Mouse (Mus musculus): ENCODE measurements around the gene Diaph2. TPM values are rescaled to one million over a fixed set of nuclear protein-coding genes. Genes with fewer than 3 reads are reported as not detected.

The Diaph2 gene
- total RNA-seq (2015) (71.5 and 75.0 TPM in 2 replicates), total RNA-seq (2017) (33.8 and 36.5 TPM in 2 replicates)

DNA sequence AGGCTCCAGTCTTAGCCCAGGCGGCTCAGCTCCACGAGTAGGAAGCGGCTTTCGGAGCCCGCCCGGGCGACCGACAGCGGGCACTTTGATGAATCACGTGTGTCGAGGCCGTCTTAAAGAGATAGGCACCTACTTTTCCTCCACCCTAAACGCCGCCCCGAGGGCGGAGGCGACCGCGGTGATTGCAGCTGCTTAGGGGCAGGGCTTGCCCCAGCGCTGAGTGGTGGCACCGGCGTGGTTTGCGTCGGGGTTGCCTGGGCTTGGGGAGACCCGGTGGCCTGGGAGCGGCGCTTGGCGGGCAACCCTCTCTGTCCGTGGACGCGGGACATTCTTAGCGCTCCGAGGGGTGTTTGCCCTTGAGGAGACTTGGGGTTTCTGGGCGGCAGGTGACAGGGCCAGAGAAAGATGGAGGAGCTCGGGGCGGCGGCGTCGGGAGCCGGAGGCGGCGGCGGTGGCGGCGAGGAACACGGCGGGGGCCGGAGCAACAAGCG is at the start of gene Diaph2:
Gene Diaph2, plus strand, starts transcription at position 172 of the 491 bp plus-strand sequence.
- ATAC-seq (ENCODE audit: poor library complexity, severe bottlenecking), result peak; percentile 93

DNA sequence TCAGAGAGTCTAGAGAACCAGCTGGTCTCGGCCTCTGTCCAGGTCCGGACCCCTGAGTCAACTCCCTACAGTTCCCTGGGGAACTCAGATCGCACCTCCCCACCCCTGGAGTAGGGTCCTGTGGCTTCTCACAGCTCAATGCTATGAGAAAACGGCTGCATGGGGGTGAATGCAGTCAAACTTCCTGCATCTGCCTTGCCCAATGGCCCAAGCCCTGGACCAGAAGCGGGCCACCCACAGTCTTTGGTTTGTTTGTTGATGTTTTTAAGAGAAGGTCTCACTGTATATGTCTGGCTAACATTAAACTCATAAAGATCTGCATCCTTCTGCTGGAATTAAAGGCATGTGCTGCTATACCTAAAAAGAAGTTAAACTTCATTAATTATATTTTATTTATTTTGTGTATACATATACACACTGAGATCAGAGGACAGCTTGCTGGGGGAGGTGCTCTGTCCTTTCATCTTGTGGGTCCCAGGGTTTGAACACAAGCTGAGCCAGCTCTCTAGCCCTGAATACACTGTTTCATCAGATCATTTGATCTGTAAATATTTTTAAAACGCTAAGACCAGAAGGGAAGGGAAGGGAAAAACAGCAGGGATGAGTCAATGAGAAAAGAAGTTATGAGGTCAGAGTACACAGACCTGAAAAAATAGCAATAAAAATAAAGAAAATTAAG is 47.8 kb upstream of the Diaph2 start:
- ATAC-seq (ENCODE audit: poor library complexity, severe bottlenecking), result no peak

DNA sequence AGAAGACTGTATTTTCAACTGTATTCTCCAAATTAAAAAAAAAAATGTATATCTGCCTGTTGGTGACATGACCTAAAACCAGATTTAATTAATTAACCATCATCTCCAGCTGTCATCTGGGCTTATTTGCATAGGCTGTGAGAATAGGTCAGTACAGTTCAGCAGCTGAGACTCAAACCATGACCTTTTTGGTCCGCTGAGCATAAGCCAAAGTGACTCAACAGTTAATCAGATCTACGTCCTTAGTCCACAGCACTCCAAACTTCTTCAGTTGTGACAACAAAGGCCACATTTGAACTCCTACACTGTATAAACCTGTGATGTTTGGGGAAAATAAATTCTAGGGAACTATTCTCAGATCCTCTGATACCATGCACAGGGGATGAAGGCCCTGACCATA is 39.9 kb upstream of the Diaph2 start:
- no peak for ATAC-seq (ENCODE audit: poor library complexity, severe bottlenecking)

DNA sequence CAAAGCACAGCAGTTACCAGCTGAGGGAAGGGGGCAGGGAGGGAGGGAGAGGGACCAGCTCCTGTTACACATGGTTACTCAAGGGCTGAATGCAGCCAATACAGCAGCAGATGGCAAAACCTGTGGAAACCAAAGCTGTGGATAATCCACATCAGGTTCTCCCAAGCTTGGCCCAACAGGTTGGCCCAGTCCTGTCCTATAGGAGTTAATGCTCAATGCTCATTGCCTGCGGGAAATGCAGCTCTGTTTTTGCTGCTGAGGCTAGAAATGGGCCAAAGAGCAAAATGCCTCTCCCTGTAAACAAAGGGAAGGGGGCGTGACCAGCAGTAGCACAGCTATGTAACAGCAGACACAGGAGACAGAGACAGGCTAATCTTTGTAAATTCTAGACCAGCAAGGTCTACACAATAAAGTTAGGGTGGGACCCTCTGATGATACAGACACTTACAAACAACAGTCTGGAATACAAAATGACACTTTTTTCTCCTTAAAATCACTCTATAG is 20.8 kb upstream of the Diaph2 start:
- ATAC-seq (ENCODE audit: poor library complexity, severe bottlenecking), result no peak

DNA sequence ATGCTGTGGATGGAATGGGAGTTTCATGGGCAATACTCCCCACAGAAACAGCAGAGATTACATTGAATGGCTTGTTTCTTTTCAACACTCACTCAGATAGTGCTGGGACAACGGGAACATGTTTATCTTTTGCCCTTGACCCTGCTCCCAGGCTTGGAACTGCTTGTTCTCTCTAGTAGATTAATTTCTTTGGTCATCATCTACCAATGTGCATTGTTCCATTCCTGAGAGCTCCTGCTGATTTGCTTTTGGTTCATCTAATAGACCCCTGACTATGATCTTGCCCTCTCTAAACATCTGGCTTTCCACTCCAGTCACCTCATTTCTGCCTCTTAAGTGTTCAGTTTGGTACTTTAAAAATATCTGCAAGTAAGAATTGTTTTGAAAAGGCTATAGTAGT is 13.0 kb upstream of the Diaph2 start:
- ATAC-seq (ENCODE audit: poor library complexity, severe bottlenecking), result no peak

DNA sequence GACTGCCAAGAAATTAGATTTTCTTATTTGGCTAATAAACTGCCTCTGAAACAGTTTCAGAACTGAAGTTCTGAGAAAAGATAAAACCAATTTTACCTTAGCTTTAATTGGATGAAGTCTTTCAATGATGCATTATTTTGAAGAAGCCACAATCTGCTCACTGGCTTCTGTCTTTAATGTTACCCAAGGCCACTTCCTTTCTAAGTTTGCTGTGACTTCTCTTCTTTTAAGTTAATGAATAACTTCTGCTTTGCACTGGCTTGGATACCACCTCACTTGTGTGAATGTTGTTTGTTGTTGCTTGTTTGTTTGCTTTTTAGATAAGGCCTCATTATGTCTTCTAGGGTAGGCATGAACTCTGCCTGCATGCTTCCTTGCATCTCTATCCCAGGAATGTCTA is 10.3 kb upstream of the Diaph2 start:
- ATAC-seq (ENCODE audit: poor library complexity, severe bottlenecking), result peak; percentile 84

DNA sequence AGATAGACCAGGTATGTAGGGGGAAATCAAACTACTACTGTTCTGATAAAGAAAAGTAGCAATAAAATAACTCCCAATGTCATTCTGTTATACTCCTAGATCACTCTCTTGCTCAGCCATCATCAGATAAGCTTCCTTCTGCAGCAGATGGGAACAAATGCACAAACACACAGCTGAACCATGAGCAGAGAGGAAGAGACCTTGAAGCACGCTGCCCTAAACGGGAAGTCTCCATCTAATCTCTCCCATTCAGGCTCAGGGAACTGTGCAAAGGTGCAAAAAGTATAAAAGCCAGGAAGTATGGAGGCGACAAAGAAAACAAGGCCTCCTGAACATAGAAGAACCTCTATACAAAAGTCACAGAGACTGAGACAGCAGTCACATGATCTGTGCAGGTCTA is 6.6 kb upstream of the Diaph2 start:
- ATAC-seq (ENCODE audit: poor library complexity, severe bottlenecking), result peak; percentile 43; the same call in 1 of the 2 replicates

DNA sequence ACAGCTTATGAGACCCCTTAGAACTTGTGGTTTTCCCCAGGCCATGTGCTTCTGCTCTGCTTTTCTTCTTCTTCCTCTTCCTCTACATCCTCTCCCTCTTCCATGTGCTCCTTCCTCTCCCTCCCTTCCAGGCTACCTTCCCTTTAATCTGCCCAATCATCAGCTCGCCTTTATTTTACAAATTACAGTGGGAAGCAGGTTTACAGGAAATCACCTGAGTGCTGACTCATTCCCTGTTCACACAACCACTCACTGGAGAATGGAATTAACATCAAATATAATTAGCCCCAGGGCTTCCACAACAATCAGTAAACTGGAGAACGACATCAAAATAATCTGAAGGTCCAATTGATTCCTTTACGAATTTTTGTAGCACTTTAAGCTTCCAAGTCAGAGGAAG is 3.6 kb upstream of the Diaph2 start:
- no peak for ATAC-seq (ENCODE audit: poor library complexity, severe bottlenecking)

DNA sequence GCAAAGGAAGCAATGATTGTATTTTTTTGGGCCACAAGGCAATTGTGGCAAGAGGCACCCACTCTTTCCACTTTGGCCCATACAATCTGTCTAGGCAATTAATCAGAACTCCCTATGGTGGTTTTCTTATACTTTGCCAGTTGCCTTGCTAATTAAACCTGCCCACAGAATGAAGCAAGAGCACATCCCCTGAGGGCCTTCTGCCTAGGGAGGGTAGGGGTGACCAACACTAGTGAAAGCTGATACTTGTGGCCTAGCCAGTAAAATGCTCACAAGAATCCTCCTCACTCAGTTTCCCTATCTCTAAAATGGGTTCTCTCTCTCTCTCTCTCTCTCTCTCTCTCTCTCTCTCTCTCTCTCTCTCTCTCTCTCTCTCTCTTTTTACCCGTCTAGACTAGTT is 440 bp upstream of the Diaph2 start:
- ATAC-seq (ENCODE audit: poor library complexity, severe bottlenecking), result peak; percentile 9; the same call in 1 of the 2 replicates

DNA sequence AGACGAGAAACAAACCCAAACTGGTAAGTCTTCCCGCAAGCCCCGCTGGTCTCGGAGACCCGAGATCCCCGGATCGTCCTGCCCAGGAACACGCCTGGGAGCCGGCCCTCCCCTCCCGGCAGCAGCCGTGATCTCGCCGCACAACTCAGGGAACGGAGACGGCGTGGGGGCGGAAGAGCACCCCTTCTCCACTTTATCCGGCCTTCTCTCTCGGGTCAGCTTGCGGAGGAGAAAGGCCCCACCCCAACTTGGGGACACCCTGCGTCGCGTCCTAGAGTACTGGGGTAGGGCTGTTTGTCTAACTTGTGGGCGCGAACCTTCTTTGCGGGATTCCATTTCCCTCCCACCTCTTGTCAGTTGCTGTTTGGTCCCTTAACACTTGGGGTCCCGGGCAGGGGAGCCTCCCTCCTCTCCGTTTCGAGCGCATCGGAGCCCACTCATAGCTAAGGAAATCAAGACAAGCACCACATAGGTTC is 590 bp downstream of the Diaph2 start:
- peak; percentile 8; the same call in 1 of the 2 replicates for ATAC-seq (ENCODE audit: poor library complexity, severe bottlenecking)

DNA sequence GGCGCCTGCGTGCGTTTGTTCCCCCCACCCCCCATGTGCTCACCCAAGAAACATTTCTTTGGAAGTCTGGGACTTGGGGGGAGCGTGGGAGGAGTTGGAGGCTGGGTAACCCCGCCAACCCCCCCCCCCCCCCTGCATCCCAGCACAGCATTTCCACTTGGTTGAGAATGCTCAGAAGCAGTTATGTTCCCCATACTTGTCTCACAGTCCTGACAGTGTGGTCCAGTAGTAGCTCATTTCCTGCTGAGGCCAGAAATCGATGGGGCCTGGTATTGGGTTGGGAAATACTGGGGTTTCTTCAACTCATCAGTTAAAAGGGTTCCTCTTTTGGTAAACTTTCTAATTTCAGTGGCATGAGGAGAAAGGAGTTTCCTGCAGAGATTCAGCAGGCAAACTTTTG is 1.1 kb downstream of the Diaph2 start:
- peak; percentile 63 for ATAC-seq (ENCODE audit: poor library complexity, severe bottlenecking)

DNA sequence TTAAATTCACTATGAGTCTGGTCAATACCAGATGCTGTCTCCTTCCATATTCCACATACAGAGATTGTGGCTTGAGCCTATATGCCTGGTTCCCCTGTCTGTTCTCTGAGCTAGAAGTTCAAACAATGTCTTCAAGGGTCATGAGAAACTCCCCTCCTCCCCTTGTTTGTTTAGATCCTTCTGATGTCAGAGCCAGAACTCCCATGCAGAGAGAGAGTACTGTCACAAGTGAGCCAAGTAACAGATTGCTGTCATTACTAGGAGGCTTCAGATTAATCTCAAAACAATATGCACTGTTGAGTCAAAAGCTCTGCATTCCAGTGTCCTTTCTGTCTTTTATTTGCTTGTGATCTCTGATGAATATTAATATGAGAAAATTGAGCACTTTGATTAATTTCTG is 7.1 kb downstream of the Diaph2 start:
- no peak for ATAC-seq (ENCODE audit: poor library complexity, severe bottlenecking)

DNA sequence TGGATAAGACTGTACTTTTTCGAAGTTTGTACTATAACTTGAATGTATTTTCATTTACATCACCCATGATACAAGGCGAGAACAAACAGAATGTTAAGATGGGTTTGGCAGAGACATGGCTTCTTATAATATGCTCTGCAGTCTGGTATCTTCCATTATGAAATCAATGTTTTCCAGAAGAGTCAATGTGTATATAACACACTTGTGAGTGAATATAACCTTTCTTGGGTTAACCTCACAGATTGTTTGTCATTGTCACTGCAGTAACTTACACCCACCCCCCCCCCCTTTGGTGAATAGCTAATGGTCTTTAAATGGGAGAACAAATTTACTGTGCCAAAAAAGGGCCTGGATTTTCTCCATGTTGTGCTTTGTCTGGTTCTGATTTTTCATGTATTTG is 13.1 kb downstream of the Diaph2 start:
- ATAC-seq (ENCODE audit: poor library complexity, severe bottlenecking), result no peak

DNA sequence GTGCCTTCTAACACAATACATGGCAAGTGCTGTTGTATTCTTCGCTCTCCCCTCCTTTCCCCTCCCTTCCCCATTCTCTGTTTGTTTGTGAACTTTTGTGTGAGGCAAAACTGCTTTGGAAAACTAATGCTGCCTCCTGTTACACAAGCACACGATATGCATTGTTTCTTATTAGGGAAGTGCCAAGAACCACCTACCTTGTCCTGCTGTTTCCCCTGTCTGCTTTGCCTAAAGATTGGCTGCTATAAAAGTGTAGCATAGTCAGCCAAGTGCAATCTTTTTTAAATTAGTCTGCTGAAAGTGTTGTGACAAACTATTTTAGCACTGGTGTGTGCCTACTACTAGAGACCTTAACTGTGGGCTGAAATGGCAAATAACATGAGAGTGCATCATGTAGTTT is 15.8 kb downstream of the Diaph2 start:
- ATAC-seq (ENCODE audit: poor library complexity, severe bottlenecking), result peak; percentile 47; the same call in 1 of the 2 replicates

DNA sequence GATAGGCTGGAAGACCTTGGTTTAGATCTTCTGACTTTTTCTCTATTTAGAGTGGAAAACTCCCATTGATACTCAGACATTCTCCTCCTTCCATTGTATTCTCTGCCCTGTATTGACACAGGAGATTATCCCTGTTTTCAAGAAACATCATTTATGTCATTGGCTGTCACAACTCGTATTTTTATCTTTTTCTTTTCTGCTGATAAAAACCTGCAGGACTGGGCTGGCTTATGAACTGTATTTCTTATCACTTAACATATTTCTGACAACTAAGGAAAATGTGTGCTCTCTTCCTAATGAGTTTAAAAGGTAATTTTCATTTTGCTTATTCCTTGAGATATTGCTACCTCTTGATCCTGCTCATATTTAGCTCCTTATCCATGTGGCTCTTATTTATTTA is 17.3 kb downstream of the Diaph2 start:
- ATAC-seq (ENCODE audit: poor library complexity, severe bottlenecking), result no peak

DNA sequence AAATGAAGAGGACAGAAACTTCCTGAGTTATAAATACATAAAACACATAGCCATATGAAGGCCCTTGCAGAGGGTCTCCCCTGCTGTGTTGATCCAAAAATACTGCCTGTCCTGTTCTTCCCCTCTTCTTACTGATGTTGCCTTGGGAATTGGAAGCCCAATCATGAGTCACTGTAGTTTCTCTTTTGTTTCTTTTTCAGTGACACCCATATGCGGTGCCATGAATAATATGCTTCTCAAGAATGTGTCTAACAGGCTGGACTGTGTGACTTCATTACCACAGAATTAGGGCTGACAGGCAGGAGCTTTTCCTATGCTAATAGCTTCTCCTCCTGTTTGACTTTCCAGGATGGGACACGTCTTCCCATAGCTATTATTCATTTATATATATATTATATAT is 21.1 kb downstream of the Diaph2 start:
- ATAC-seq (ENCODE audit: poor library complexity, severe bottlenecking), result no peak

DNA sequence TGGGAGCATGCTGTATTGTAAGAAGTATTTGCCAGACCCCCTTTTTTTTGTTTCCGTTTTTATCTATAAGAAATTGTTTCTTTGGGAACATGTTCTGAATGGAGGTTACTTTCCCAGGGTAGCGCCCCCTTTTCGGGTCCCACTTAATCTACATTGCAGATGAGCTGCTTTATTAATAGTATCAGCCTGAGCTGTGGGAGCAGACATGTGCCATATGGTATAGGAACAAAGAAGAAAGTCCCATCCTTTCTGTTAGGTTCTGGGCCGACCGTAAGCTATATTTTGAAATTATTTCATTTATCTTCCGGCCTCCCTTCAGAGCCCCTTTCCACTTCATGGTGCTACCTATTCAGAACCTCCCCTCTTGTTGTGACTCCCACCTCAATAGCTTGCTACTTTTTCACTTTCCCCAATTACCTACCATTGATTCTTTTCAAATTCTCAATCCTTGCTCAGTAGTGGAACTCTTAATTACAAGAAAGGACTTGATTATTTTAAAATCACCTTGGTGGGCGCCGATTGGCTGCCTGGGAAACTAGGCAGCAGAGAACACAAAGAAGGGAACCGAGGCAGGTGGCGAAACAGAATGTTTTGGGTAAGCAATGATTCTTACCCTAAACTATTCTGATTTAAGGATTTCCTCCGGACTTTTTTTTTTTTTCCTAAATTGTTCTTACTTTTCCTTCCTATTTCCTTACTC is 24.2 kb downstream of the Diaph2 start:
- ATAC-seq (ENCODE audit: poor library complexity, severe bottlenecking), result no peak

DNA sequence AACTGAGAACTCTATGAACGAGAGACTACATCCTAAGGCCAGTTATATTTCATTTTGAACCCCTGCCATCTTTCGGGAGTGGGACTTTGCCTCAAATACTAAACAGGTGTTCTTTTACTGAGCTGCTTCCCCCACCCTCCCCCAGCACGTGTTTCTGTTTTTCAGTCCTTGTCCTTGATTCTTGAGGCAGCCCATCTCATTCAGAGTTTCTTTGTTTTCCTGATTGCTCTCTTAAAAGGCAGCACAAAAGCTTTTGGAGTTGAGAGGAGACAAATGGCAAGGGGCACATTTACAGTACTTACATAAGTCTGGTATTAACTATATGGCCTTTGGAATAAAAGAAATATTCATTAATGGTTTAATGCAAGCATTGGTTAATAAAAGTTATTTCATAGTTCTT is 24.9 kb downstream of the Diaph2 start:
- ATAC-seq (ENCODE audit: poor library complexity, severe bottlenecking), result no peak

DNA sequence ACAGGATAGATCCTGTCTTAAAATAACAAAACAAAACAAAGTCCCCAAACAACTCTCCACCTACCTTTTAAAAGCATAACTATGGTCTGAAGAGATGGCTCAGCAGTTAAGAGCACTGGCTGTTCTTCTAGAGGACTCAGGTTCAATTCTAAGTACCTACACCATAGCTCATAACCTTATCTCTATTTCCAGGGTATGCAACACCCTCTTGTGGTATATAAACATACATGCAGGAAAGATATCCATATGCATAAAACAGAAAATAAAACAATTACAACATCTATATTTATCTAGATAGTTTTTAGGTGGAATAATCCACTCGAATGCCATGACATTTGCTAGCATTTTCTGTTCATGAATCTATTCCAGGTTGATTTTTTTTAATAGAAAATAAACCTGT is 27.2 kb downstream of the Diaph2 start:
- peak; percentile 47; the same call in 1 of the 2 replicates for ATAC-seq (ENCODE audit: poor library complexity, severe bottlenecking)

DNA sequence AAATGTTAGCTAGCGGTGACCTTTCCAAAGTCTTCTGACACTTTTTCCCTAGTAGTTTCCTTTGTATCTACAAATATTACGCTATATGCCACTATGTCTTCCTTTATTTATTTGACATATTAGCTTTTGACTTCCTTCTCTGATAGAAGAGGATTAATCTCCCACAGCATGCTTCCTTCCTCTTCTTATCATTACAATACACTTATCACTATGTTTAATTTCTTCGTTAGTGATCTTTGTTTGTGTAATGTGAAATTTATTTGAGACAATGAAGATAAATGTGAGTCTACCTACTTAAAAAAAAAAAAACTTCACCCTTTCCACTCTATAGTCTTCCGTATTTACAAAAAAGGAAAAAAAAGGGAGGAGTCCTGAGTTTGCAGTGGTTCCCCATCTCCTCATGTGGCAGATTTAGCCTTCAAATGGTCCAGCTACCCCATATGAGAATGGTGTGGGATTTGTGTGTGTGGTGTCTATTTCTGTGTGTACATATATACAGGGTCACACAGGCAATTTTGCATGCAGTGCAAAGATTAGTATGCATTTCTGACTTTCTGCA is 27.9 kb downstream of the Diaph2 start:
- no peak for ATAC-seq (ENCODE audit: poor library complexity, severe bottlenecking)

DNA sequence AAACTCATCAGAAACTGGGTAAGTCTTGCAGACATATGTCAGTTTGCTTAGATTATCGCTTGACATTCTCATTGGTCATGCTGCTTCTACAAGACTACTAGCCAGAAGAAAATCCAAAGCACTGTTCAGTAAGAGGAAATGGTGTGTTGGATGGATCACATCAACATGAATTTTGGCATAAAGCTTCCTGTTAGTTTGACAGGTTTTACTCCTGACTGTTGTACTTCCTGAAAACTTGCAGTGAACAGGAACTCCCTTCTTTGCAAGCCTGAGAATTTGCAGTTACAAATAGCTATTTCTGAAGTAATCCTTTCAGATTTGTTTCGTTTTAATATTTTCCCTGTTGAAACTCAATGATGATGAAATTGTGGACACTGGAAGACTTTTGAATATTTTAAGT is 32.3 kb downstream of the Diaph2 start:
- peak; percentile 82 for ATAC-seq (ENCODE audit: poor library complexity, severe bottlenecking)

DNA sequence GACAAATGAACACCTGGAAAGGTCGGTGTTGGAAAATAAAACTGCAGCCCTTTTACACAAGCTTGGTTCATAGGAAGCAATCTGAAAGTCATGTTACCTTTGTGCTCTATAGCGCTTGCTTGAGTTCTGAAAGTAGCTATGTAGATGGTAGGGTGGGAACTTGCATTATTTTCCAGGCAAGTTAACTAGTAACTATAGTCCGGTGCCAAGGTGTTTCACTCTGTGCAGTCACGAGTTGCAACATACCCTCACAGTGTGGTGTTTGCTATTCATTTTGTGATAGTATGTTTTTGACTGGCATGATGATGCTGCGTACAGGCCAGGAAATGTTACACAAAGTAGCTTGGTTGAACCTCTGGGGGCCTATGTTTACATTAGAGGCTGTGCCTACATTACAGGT is 34.5 kb downstream of the Diaph2 start:
- no peak for ATAC-seq (ENCODE audit: poor library complexity, severe bottlenecking)
